Mouse (Mus musculus) midbrain, embryonic 11.5 days (tissue): ENCODE measurements at regions not wholly inside any gene's neighbourhood (a gene's known extent, or its start where the extent isn't known, plus 50 kb on each side); places are given as distances from the start of the nearest gene placed in this dataset.

Source experiments
- ATAC-seq: fragments of 200-750 bp; cut with Nextera tagmentation; 2 replicates; pipeline ENCODE4 v1.8.0; 2017; ENCODE audit warnings: moderate TSS enrichment, moderate library complexity; ENCODE audit not compliant: low FRiP score
- DNase-seq: peaks from one replicate; pipeline ENCODE4 v3.0.0; 2015; ENCODE audit warnings: low spot score; ENCODE audit errors: missing footprints
- H3K27ac ChIP-seq: fragments of 300-500 bp; sonication (generic); 2 replicates; pipeline ENCODE4 v1.5.1; 2014; ENCODE audit warnings: low read depth, low read length
- H3K27me3 ChIP-seq: fragments of 300-500 bp; sonication (generic); 2 replicates; pipeline ENCODE4 v1.6.1; 2014; ENCODE audit warnings: mild to moderate bottlenecking, low read length, moderate library complexity, mixed read lengths; ENCODE audit not compliant: control insufficient read depth, insufficient read depth
- H3K36me3 ChIP-seq: fragments of 300-500 bp; sonication (generic); 2 replicates; pipeline ENCODE4 v1.6.1; 2014; ENCODE audit warnings: mild to moderate bottlenecking, low read length, moderate library complexity, mixed read lengths; ENCODE audit not compliant: control insufficient read depth, insufficient read depth
- H3K4me1 ChIP-seq: fragments of 300-500 bp; sonication (generic); 2 replicates; pipeline ENCODE4 v1.6.1; 2014; ENCODE audit warnings: low read length; ENCODE audit not compliant: control insufficient read depth, insufficient read depth
- H3K4me2 ChIP-seq: fragments of 300-500 bp; sonication (generic); 2 replicates; pipeline ENCODE4 v1.6.1; 2014; ENCODE audit warnings: mild to moderate bottlenecking, moderate library complexity
- H3K4me3 ChIP-seq: fragments of 300-500 bp; sonication (generic); 2 replicates; pipeline ENCODE4 v1.5.1; 2014; ENCODE audit warnings: low read depth, low read length
- H3K9ac ChIP-seq: fragments of 300-500 bp; sonication (generic); 2 replicates; pipeline ENCODE4 v1.6.1; 2014; ENCODE audit warnings: low read length
- H3K9me3 ChIP-seq: fragments of 300-500 bp; sonication (generic); 2 replicates; pipeline ENCODE4 v1.6.1; 2016; ENCODE audit warnings: low read length; ENCODE audit not compliant: control insufficient read depth
- WGBS: fragments of 180-500 bp; shearing (Covaris S2); extraction: QIAGEN DNeasy Blood & Tissue Kit; methylation state at CpG from one replicate; pipeline ENCODE4 v1.1.7; 2014; 5-methylcytosine and 5-hydroxymethylcytosine counted together

GRCm38 (mm10) chr5:128488872-128489580 is 56.1 kb upstream of the Tmem132d start:
- ATAC-seq (no peak), DNase-seq (peak; percentile 39)
- Histone ChIP-seq H3K27me3 (no peaks in the 10 kb centered on the region), H3K27ac (no peak overlapping the region), H3K36me3 (no peaks in the 10 kb centered on the region), H3K4me1 (peaks cover 4% of the 10 kb centered on the region; the same call in 1 of the 2 replicates), H3K4me3 (no peak overlapping the region), H3K9ac (no peak overlapping the region), H3K4me2 (no peak overlapping the region), H3K9me3 (no peaks in the 10 kb centered on the region; the same call in 1 of the 2 replicates)
- WGBS, result 81% methylated on average over 4 of the region's 4 CpGs

GRCm38 (mm10) chr5:128487371-128487770 is 54.5 kb upstream of the Tmem132d start:
- no peak overlapping the region for H3K9ac ChIP-seq
- no peak overlapping the region for H3K4me2 ChIP-seq
- no peaks in the 10 kb centered on the region for H3K36me3 ChIP-seq
- no peaks in the 10 kb centered on the region; the same call in 1 of the 2 replicates for H3K9me3 ChIP-seq
- 69% methylated on average over 3 of the region's 3 CpGs for WGBS
- H3K4me1 ChIP-seq, result peaks cover 15% of the 10 kb centered on the region
- no peak for ATAC-seq
- H3K27me3 ChIP-seq, result no peaks in the 10 kb centered on the region
- H3K4me3 ChIP-seq, result no peak overlapping the region
- H3K27ac ChIP-seq, result no peak overlapping the region
- DNase-seq, result peak; percentile 53

GRCm38 (mm10) chr5:128484116-128484515 is 51.2 kb upstream of the Tmem132d start:
- 25% methylated on average over 6 of the region's 6 CpGs for WGBS
- H3K4me3 ChIP-seq, result no peak overlapping the region
- H3K4me2 ChIP-seq, result no peak overlapping the region
- no peak overlapping the region for H3K27ac ChIP-seq
- H3K36me3 ChIP-seq, result no peaks in the 10 kb centered on the region
- H3K27me3 ChIP-seq, result no peaks in the 10 kb centered on the region
- DNase-seq (peak; percentile 87), ATAC-seq (peak; percentile 29; the same call in 1 of the 2 replicates)
- no peak overlapping the region for H3K9ac ChIP-seq
- peaks cover 16% of the 10 kb centered on the region for H3K4me1 ChIP-seq
- H3K9me3 ChIP-seq, result no peaks in the 10 kb centered on the region; the same call in 1 of the 2 replicates

- Histone ChIP-seq H3K4me3 (peak overlapping the region; percentile 27; the same call in 1 of the 2 replicates), H3K36me3 (no peaks in the 10 kb centered on the region), H3K9ac (peak overlapping the region; percentile 37; the same call in 1 of the 2 replicates), H3K27ac (peak overlapping the region; percentile 58; the same call in 1 of the 2 replicates), H3K4me1 (peaks cover 16% of the 10 kb centered on the region), H3K9me3 (no peaks in the 10 kb centered on the region), H3K4me2 (peak overlapping the region; percentile 53), H3K27me3 (no peaks in the 10 kb centered on the region)
- DNase-seq, result no peak
- 3% methylated on average over 13 of the region's 13 CpGs for WGBS
- peak; percentile 45; the same call in 1 of the 2 replicates for ATAC-seq
Measured at GRCm38 (mm10) chr5:128483441-128483810, 50.5 kb upstream of the Tmem132d start.

GRCm38 (mm10) chr5:128482617-128483440 is 50.0 kb upstream of the Tmem132d start:
- Histone ChIP-seq H3K9ac (peak overlapping the region; percentile 42; the same call in 1 of the 2 replicates), H3K4me1 (peaks cover 16% of the 10 kb centered on the region)
- ATAC-seq, result peak; percentile 85

More at GRCm38 (mm10) chr5:128482617-128483440, 50.0 kb upstream of the Tmem132d start:
- no peaks in the 10 kb centered on the region for H3K27me3 ChIP-seq
- DNase-seq, result peak; percentile 96
- H3K9me3 ChIP-seq, result no peaks in the 10 kb centered on the region
- peak overlapping the region; percentile 53 for H3K4me2 ChIP-seq
- H3K4me3 ChIP-seq, result peak overlapping the region; percentile 27
- peak overlapping the region; percentile 70 for H3K27ac ChIP-seq
- under 1% methylated on average over 20 of the region's 20 CpGs for WGBS
- no peaks in the 10 kb centered on the region for H3K36me3 ChIP-seq
